Mouse (Mus musculus): ENCODE measurements around the gene Ippk.

Gene Ippk

DNA sequence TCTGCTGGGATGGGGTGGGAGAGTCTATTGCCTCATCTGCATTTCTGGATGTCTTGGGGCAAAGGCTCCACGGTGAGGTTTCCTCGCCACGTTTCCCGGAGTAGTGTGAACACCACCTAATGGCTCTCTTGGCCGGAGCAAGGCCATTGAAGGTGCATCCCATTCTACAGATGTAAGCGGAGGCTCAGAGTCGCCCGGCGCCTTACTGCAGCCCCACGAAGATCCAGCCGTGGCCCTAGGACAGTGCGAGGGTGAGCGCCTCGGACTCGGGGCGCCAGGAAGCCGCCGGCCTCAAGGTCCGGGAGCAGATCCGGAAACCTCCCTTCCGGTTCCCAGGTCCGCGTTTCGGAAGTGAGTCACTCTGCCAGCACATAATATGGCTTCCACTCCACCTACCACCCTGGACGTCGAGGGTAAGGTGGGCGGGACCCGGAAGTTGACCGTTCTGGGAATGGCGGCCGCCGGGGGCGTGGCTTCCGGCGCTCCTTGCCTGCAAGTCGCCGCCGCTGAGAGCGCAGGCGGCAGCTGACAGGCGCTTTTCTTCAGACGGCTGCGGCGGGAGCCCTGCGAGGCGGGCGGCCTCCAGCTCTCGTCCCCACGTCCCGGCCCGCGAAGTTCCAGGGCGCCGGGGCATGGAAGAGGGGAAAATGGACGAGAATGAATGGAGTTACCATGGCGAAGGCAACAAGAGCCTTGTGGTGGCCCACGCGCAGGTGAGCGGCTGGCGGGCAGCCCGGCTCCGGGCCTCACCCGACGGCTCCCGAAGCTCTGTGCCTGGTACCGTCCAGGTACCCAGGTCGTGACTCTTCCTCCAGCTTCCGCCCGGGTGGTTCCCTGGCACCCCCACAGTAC is at the start of gene Ippk:
Ippk (plus strand) TSS at position 496 of the 852 bp plus-strand sequence.
- DNase-seq (ENCODE audit: low read depth), result peak; percentile 96

DNA sequence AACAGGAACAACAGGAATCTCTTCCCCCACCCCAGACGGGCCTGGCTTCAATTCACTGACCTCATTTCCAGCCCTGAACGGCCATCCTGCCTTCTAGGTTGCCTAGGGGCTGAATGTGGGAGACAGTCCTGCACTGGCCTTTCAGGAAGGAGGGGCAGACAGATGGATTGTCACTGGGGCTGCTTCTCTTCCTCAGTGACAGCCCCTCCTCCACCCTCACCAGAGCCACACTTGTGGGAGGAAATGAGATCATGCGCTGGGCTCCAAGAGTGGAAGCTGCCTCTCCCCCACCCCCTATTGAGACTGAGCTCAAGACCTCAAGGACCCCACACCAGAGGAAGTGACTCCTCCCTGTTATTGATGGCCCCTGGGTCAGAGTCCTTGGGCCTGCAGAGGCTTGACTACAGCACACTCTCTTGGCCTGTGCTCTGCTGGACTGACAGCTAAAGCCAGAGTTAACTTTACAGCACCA is 49.6 kb upstream of the Ippk start:
- peak; percentile 68 for DNase-seq (ENCODE audit: low read depth)

DNA sequence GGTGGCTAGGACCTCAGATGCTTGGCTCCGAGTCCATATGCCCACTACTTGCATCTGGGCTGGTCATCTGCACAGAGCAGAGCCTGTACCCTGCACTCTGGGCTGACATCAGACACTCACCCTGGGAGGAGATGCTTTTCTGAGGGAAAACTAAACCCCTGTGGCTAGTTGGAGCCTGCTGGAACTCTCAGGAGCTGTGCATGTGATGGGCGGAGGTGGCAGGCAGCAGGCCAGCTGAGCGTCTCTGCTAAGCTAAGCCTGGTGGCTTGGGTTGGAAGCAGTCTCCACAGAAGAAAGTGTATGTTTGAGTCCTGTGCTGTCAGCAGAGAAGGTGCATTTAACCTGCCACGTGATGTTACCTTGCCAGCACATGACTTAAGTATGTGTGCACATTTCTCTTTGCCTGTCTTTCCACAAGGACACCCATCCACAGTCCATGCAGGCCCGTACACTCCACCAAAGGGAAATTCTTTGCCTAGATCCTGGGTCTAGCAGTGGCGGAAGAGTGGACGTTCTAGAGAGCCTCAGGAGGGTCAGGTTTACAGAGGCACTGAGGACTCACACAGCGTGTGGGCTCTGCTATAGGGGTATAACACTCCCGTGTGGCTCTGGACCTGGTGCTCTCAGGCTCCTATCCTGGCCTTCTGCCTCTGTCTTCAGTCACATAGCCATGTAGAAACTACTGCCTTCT is 48.5 kb upstream of the Ippk start:
- no peak for DNase-seq (ENCODE audit: low read depth)

DNA sequence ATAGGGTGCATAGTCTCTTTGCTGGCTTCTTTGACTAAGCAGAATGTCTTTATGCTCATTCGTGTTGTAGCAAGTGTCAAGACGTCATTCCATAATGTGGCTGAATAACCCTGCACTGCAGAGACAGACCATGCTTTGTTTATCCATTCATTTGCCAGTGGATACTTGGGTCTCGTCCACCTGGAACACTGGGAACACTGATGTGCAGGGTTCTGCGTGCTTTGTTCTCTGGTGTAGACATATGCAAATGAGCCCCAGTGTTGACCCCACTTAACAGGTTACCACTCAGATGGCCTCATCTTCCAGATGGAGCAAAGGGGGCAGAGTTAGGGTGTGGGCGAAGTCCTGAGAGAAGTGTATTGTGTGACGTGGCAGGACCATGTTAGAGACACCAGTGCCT is 46.7 kb upstream of the Ippk start:
- no peak for DNase-seq (ENCODE audit: low read depth)

DNA sequence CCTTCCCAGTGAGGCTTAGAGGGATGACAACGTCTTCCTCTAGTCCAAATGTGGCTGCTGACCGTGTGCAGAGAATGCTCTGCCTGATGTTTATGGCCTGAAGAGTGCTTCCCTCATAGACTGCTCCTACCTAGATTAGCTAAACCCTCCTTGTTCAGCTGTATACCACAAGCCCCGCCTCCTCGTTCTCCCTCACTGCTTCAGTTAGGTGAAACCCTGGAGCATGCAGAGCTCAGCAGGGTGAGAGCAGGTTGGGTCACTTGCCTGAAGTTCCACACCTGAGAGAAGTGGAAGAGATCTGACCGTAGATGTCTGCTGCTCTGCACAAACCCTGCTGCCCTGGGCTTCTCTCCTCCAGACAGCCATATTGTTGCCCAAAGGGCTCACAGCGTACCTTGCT is 46.3 kb upstream of the Ippk start:
- DNase-seq (ENCODE audit: low read depth), result no peak

DNA sequence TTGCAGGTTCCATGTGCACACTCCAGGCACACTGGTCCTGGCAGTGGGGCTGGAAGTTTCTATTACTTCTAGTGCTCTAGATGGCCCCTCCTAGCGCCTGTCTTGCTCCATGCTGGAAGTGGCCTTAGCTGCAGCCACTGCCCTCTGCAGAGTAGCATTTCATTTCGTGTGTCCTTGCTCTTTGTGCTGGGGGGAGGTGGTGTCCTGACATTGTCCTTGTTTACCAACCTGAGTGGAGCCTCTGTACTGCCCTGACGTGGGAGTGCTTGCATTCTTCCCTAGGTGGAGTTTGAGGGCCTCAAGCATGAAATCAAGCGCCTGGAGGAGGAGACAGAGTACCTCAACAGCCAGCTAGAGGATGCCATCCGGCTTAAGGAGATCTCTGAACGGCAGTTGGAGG is 43.4 kb upstream of the Ippk start:
- DNase-seq (ENCODE audit: low read depth), result no peak

DNA sequence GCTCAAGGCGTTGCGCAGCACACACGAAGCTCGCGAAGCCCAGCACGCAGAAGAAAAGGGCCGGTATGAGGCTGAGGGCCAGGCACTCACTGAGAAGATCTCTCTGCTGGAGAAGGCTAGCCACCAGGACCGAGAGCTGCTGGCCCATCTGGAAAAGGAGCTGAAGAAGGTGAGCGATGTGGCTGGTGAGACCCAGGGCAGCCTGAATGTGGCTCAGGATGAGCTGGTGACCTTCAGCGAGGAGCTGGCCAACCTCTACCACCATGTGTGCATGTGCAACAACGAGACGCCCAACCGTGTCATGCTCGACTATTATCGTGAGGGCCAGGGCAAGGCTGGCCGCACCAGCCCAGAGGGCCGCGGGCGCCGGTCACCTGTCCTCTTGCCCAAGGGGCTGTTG is 41.7 kb upstream of the Ippk start:
- DNase-seq (ENCODE audit: low read depth), result no peak

DNA sequence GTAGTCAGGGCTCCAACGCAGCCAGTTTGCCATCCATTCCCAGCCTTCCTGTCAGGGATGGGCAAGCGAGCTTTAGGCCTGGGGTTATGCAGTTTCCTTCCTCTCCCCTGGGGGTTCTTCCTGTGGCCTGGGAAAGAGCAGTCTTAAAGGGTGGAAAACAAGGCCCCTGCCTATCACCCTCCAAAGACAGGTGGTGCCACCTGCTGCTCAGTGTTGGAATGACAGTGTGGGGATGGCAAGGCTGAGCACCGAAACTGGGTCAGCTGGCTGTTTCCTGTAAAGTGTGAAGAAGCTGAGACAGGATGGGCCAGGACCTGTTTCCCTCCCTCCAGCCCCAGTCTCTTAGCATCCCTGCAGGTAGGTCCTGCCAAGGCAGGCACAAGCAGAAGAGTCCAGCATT is 39.8 kb upstream of the Ippk start:
- DNase-seq (ENCODE audit: low read depth), result peak; percentile 88

DNA sequence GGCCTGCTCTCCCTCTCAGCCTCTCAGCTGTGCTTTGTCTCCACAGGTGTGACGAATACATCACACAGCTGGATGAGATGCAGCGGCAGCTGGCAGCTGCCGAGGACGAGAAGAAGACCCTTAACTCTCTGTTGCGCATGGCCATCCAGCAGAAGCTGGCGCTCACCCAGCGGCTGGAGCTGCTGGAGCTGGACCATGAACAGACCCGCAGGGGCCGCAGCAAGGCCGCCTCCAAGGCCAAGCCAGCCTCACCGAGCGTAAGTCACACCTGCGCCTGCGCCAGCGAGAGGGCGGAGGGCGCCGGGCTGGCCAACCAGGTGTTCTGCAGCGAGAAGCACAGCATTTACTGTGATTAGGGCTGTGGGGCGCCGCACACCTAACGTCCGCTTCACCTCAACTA is 38.1 kb upstream of the Ippk start:
- no peak for DNase-seq (ENCODE audit: low read depth)

DNA sequence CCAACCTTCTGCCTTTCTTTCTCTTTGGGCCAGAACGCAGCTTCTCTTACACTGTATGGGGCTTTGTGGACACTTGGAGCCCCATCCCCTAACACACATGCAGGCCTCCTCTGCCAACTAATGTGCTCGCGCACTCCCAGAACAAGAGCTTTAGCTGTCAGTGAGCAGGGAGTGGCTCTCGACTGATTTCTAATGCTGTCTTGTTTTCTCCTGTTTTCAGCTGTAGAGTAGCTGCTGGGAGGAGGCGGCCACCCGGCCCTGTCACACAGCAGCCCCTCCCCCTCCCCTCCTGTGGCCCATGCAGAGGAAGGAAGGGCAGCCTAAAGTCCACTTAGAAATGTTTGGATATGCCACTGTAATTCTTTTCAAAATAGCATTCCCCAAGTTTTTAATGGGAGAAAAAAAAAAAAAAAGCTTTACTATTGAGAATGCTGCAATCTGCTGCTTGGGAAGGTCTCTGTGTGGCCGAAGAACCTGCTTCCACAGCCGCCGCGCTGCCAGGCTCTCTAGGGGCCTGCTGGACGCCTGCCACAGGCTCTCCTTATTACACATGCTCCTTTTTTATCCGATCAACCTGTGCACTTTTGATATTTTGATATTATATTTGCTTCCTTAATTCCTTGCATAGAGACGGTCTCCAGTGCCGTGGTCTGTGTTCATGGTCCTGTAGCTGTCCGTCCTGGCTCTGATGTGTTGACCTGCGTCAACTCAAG is 36.1 kb upstream of the Ippk start:
- no peak for DNase-seq (ENCODE audit: low read depth)

DNA sequence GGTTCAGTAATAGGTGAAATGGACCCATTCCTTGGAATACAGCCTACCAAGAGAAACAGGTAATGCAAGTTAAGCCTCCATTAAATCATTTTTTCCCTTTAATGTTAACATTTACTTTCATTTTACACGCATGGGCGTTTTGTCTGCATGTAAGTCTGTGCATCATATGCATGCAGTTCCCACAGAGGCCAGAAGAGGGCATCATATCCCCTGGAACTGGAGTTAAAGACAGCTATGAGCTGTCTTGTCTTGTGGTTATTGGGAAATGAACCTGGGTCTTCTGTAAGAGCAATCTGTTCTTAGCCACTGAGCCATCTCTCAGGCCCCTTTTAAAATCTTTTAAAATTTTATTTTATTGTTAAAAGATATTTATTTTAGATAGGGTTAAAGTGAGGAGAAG is 29.7 kb upstream of the Ippk start:
- peak; percentile 40 for DNase-seq (ENCODE audit: low read depth)

DNA sequence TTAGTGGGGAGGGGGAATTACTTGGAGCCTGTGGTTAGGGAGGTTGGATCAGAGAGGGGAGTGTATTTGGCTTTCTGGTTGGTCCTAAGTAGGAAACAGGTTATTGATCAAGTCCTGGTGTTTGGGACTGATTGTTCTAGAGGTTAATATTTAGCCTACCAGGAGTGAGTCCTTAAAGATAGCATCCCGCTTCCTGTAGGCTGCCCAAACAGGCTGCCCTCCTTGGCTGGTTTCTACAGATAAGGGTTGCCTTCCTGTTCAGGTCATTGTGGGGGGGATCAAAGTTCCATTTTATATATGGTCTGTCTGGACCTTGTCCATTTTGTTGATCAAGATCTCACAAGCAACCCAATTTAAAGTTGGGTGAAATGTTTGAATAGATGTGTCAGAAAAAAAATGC is 27.5 kb upstream of the Ippk start:
- DNase-seq (ENCODE audit: low read depth), result no peak

DNA sequence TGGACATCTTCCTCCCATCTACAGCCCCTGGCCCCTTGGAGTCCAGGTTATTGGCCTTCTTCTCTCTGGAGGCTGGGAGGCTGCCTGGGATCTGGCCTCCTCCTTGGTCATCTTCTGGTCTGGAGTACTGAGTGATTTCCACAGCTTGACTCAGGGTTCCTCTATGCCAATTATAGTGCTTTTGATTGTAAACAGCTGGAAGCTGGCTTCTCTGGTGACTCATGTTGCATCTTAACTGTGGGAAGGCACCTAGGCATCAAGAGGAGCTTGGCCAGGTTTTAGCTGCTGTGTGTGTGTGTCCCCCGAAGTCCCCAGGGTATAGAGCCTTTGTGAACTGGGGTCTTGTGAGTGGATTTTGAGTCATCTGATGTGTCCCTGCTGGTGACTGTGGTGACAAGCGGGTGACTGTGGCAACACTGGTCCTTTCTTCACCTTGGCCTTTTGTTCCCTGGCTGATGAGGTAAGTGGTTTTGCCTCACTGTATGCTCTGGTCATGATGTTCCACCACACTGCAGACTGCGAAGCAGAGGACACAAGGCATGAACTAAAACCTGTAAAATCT is 26.1 kb upstream of the Ippk start:
- no peak for DNase-seq (ENCODE audit: low read depth)

DNA sequence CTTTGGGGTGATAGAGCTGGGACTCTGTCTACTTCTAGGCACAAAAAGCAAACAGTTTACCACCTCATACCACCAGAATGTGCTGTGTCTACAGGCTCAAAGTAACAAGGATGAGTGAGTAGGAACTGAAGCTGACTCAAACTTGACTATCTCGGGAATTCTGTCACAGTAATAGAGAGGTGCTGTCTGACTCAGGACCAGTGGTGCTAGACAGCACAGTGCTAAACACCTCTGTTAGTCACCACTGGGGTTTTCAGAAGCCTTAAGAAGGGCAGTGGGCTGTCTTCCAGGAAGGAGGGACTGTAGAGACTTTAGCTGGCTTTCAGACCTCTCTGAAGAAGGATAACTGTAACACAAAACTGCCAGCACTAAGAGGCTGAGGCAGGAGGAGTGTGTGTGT is 24.3 kb upstream of the Ippk start:
- DNase-seq (ENCODE audit: low read depth), result no peak

DNA sequence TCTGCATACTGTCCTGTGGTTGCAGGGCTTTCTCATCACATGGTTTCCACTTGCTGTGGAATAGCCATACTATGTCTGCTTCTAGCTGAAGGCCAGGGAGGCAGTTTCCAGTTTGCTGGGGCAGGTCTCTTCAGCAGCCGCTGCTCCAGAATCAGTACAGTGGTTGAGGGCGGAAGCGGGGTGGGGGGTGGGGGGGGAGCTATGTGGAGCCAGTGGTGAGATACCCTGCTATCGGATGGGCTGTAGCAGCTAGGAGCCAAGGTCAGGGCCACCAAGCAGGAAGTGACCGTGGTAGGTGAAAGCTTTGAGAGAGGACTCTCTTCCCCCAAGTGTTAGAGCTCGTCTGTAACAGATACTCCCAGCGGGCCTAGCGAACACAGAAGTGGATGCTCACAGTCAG is 22.9 kb upstream of the Ippk start:
- DNase-seq (ENCODE audit: low read depth), result no peak

DNA sequence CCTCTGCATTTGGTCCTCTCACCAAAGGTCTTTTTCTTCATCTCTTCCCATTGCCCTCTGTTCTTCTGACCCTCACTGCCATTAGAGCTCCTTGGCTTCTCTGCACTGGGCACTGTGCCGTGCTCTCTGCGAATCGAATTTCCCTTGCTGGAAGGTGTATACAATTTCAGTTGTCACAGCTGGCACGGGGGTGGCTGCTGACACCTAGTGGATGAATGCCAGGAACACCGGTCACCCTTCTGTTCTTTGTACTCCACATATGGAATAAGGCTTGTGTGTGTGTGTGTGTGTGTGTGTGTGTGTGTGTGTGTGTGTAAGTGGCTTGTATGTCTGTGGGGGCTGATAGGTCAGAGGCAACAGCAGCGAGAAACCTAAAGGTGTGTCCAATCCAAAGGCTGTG is 20.9 kb upstream of the Ippk start:
- DNase-seq (ENCODE audit: low read depth), result peak; percentile 46

DNA sequence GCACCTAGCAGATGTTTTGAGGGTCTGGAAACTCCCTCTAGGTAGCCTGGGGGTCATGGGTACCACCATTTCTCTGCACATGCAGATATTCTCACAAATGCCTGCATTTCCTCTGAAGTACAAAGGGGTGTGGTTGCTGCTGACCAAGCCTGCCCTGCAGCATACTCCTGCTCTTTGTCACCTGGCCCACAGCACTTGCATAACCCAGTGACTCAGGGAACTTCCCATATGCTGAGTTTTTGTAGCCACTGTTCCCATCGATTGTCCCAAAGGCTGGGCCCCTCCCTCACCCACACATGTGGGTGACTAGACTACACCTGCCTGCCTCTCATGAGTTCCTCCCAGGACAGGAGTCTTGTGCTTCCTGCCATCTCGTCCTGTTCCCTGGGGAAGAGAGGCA is 18.4 kb upstream of the Ippk start:
- no peak for DNase-seq (ENCODE audit: low read depth)

DNA sequence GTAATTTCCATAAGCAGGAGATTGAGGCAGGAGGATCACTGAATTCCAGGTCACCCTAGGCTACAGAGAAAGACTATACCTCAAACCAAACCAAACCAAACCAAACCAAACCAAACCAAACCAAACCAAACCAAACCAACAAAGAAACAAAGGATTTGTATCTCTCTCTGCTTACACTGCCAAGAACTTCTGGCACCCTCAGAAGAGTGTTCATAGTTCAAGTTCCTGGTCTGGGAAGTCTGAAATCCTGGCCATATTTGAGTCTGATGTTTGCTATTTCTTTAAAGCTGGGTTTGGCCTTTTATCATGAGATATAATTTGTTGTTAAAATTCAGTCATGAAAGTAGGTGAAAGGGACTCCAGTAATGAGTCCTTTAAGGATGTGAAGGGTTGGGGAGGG is 13.3 kb upstream of the Ippk start:
- no peak for DNase-seq (ENCODE audit: low read depth)

DNA sequence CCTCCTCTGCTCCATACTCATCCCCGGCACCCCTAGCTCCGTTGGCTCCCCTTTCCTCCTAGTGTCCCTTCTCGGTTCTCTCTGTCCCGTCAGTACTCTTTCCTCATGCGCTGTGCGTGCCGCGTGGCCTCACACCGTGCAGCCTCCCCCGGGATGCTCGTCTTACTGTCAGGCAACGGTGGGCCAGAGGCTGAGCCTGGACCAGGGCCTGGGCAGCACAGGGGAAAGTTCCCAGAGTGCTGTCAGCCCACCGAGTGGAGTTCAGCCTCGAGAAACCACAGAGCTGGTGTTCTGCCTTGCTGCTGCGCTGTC is 513 bp downstream of the Ippk start:
- no peak for DNase-seq (ENCODE audit: low read depth)

DNA sequence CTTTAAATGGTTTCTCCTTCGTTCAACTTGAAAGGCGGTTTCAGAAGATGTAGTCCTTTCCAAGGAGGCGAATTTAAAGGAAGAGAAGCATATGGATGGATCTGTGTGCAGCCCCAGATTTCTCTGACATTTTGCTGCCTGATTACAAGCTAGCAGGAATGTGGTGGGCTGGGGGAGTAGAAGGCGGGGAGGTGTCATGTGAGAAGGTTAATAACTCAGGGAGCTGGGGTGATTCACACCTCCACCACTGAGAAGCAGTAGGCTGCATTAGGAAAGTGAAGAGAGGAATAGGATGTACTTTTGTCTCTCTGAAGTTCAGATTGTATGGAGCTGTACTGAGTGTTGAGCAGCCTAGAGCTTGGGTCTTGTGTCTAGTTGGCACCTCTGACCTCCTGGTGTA is 910 bp downstream of the Ippk start:
- DNase-seq (ENCODE audit: low read depth), result peak; percentile 27

DNA sequence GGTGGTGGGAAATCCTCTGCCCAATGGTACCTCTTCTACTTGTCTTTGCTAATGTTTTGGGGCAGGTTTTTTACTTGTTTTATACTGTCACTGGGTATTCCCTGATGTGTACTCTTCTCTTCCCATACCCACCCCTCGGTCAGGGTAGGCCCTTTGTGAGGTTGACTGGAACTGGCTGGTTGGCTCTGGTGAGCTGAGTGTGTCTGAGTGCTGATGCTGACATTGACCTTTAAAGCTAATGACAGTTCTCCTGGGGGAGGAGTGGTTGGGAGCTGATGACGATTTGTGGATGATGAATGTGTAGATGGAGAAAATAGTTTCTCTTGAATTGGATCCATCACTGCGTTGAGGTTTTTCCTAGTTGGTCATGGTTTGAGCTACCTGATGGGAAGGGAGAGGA is 5.7 kb downstream of the Ippk start:
- DNase-seq (ENCODE audit: low read depth), result no peak

DNA sequence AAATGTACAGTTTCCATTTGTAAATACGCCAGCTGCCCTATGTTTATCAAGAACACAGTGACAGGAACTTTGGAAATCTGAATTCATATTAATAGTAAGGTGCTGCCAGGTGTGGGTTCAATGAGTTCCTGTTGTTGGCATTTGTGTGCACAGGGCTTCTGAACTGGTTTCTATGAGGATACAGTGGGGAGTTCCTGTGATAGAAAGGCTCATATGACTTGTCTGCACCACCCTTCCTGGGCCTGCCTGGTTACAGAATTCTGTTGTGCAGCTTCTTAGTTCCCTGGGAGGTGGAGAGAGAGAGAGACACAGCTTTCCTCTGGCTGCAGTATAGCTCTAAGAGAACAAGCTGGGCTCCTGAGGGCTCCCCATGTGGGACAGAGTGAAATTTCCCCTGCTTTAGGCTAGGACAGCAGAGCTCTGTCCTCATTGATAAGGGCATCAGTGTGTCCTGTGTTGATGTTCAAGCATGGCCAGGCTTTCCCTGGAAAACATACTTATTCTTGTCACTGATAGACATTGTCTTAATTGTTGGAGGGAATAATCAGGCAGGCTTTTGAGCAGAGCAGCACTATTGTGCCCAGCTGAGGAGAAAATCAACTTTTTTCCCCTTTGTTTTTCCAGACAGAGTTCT is 7.1 kb downstream of the Ippk start:
- peak; percentile 55 for DNase-seq (ENCODE audit: low read depth)
